Mouse (Mus musculus) limb, embryonic 14.5 days (tissue): ENCODE measurements around the gene Fbxw7. TPM values are rescaled to one million over a fixed set of nuclear protein-coding genes. Genes with fewer than 3 reads are reported as not detected.

ENCODE experiments used
- ATAC-seq: fragments of 200-750 bp; cut with Nextera tagmentation; 2 replicates; pipeline ENCODE4 v1.8.0; 2017; ENCODE audit warnings: low read depth, moderate number of reproducible peaks, moderate TSS enrichment; ENCODE audit not compliant: low FRiP score
- DNase-seq: peaks from one replicate; pipeline ENCODE4 v3.0.0-alpha.2; 2015; ENCODE audit warnings: low spot score
- H3K27ac ChIP-seq: fragments of 300-500 bp; sonication (generic); replicated peaks from 2 replicates; pipeline ENCODE4 v1.5.1; 2014; ENCODE audit warnings: low read depth, mild to moderate bottlenecking, low read length, moderate library complexity, mixed read lengths
- H3K27me3 ChIP-seq: fragments of 300-500 bp; sonication (generic); 2 replicates; pipeline ENCODE4 v1.6.1; 2014; ENCODE audit warnings: low read length, mixed read lengths; ENCODE audit not compliant: control insufficient read depth, insufficient read depth
- H3K36me3 ChIP-seq: fragments of 300-500 bp; sonication (generic); 2 replicates; pipeline ENCODE4 v1.6.1; 2014; ENCODE audit warnings: mild to moderate bottlenecking, low read length, moderate library complexity, mixed read lengths; ENCODE audit not compliant: control insufficient read depth, insufficient read depth
- H3K4me1 ChIP-seq: fragments of 300-500 bp; sonication (generic); 2 replicates; pipeline ENCODE4 v1.6.1; 2014; ENCODE audit warnings: antibody characterized with exemption, low read length, mixed read lengths; ENCODE audit not compliant: control insufficient read depth, insufficient read depth
- H3K4me2 ChIP-seq: fragments of 300-500 bp; sonication (generic); replicated peaks from 2 replicates; pipeline ENCODE4 v1.6.1; 2014; ENCODE audit warnings: low read depth, mild to moderate bottlenecking, low read length, moderate library complexity; ENCODE audit not compliant: severe bottlenecking
- H3K4me3 ChIP-seq: fragments of 300-500 bp; sonication (generic); replicated peaks from 2 replicates; pipeline ENCODE4 v1.5.1; 2014; ENCODE audit warnings: low read length
- H3K9ac ChIP-seq: fragments of 300-500 bp; sonication (generic); 2 replicates; pipeline ENCODE4 v1.6.1; 2014; ENCODE audit warnings: mild to moderate bottlenecking, low read depth, low read length, moderate library complexity; ENCODE audit not compliant: severe bottlenecking
- H3K9me3 ChIP-seq: fragments of 300-500 bp; sonication (generic); 2 replicates; pipeline ENCODE4 v1.6.1; 2016; ENCODE audit warnings: low read length; ENCODE audit not compliant: control insufficient read depth
- POLR2A ChIP-seq: fragments of 200-500 bp; IDR thresholded peaks from 2 replicates; pipeline ENCODE4 v1.8.0; 2012; ENCODE audit warnings: inconsistent platforms, mild to moderate bottlenecking, moderate library complexity, borderline replicate concordance; ENCODE audit not compliant: insufficient read depth, insufficient read length; ENCODE audit errors: extremely low read depth
- WGBS: fragments of 180-500 bp; shearing (Covaris S2); extraction: QIAGEN DNeasy Blood & Tissue Kit; methylation state at CpG from one replicate; pipeline ENCODE4 v1.1.7; 2014; 5-methylcytosine and 5-hydroxymethylcytosine counted together
- polyA plus RNA-seq, 2 experiments: library from polyadenylated mRNA; depleted of rRNA in 1 of 2; stranded (reverse) in 1 of 2; unstranded in 1 of 2; fragments of >200 nt; fragmentation: Nextera tagmentation in 1 of 2; extraction: Ambion mirVana in 1 of 2; gene quantifications; 2 replicates each; pipeline versions ENCODE4 v1.2.1 to v1.2.3; 2012 to 2014

Fbxw7 gene
- polyA plus RNA-seq, 2 experiments, result 10.6 to 13.4 TPM

- Histone ChIP-seq H3K9me3 (no peaks in the 10 kb centered on the region), H3K36me3 (no peaks in the 10 kb centered on the region), H3K4me3 (no peak overlapping the region), H3K4me2 (no peak overlapping the region), H3K27ac (no peak overlapping the region), H3K4me1 (no peaks in the 10 kb centered on the region), H3K9ac (no peak overlapping the region), H3K27me3 (no peaks in the 10 kb centered on the region)
- no peak for TF ChIP-seq POLR2A
- DNase-seq (no peak), ATAC-seq (no peak)
- WGBS, result 63% methylated on average over 9 of the region's 9 CpGs
Observed at GRCm38 (mm10) chr3:84804036-84804435, 11.0 kb upstream of the Fbxw7 start.

- WGBS, result 77% methylated on average over 2 of the region's 2 CpGs
- Histone ChIP-seq H3K4me1 (no peaks in the 10 kb centered on the region), H3K27me3 (no peaks in the 10 kb centered on the region), H3K9ac (no peak overlapping the region), H3K36me3 (no peaks in the 10 kb centered on the region), H3K4me3 (no peak overlapping the region), H3K4me2 (no peak overlapping the region), H3K9me3 (no peaks in the 10 kb centered on the region), H3K27ac (no peak overlapping the region)
- DNase-seq, result no peak
- no peak for ATAC-seq
- no peak for TF ChIP-seq POLR2A
Observed at GRCm38 (mm10) chr3:84806206-84806605, 8.9 kb upstream of the Fbxw7 start.

GRCm38 (mm10) chr3:84807826-84808225 is 7.2 kb upstream of the Fbxw7 start:
- TF ChIP-seq POLR2A, result no peak
- no peaks in the 10 kb centered on the region for H3K4me1 ChIP-seq
- 64% methylated on average over 3 of the region's 3 CpGs for WGBS
- no peak overlapping the region for H3K27ac ChIP-seq
- H3K4me3 ChIP-seq, result no peak overlapping the region
- ATAC-seq (no peak), DNase-seq (no peak)
- no peak overlapping the region for H3K9ac ChIP-seq
- no peak overlapping the region for H3K4me2 ChIP-seq
- no peaks in the 10 kb centered on the region for H3K27me3 ChIP-seq
- H3K36me3 ChIP-seq, result no peaks in the 10 kb centered on the region
- no peaks in the 10 kb centered on the region for H3K9me3 ChIP-seq

GRCm38 (mm10) chr3:84808906-84809305 is 6.2 kb upstream of the Fbxw7 start:
- Histone ChIP-seq H3K9me3 (no peaks in the 10 kb centered on the region), H3K4me1 (peaks cover 4% of the 10 kb centered on the region; the same call in 1 of the 2 replicates), H3K27me3 (no peaks in the 10 kb centered on the region), H3K36me3 (no peaks in the 10 kb centered on the region), H3K4me2 (no peak overlapping the region), H3K9ac (no peak overlapping the region), H3K4me3 (no peak overlapping the region), H3K27ac (no peak overlapping the region)
- no peak for DNase-seq
- ATAC-seq, result no peak
- TF ChIP-seq POLR2A, result no peak

- DNase-seq (no peak), ATAC-seq (no peak)
- no peak overlapping the region for H3K4me2 ChIP-seq
- no peaks in the 10 kb centered on the region for H3K36me3 ChIP-seq
- H3K4me3 ChIP-seq, result no peak overlapping the region
- TF ChIP-seq POLR2A, result no peak
- no peak overlapping the region for H3K9ac ChIP-seq
- no peaks in the 10 kb centered on the region for H3K9me3 ChIP-seq
- no peak overlapping the region for H3K27ac ChIP-seq
- H3K27me3 ChIP-seq, result no peaks in the 10 kb centered on the region
- H3K4me1 ChIP-seq, result peaks cover 5% of the 10 kb centered on the region
Observed at GRCm38 (mm10) chr3:84810803-84811202, 4.3 kb upstream of the Fbxw7 start.
